Mouse (Mus musculus) olfactory bulb, adult 2 months (tissue): ENCODE data around the gene Fry.

Experiments used
- CTCF ChIP-seq: fragments of 200-500 bp; IDR thresholded peaks from 2 replicates; pipeline ENCODE4 v1.5.1; 2012; ENCODE audit warnings: low read depth, mild to moderate bottlenecking, low read length, moderate library complexity; ENCODE audit not compliant: insufficient read depth
- POLR2A ChIP-seq: fragments of 200-500 bp; IDR thresholded peaks from 2 replicates; pipeline ENCODE4 v1.6.1; 2012; ENCODE audit warnings: mild to moderate bottlenecking, low read depth, low read length, moderate library complexity; ENCODE audit not compliant: insufficient read depth

DNA sequence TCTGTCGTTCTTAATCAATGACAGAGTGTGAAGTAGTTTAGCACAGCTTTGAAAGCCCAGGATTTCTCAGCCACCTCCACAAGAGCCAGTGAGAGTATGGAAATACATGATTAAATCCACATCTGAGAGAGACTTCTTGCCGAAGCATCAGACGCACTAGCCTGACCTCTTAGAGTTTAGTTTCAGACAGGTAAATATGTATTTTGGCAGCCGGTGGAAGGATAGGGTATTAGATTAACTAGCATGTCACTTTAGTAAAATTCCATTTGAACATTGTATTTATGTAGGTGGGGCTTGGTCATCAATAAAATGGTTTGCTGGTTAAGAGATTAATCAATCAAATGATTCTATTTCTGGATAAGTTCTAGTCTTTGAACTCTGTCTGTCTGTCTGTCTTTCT, 152.0 kb downstream of the Fry start:
- no peak for TF ChIP-seq POLR2A
- no peak for TF ChIP-seq CTCF
